Mouse (Mus musculus) heart, postnatal 0 days (tissue): ENCODE measurements at regions not wholly inside any gene's neighbourhood (a gene's known extent, or its start where the extent isn't known, plus 50 kb on each side); places are given as distances from the start of the nearest gene placed in this dataset.

Experiments
- ATAC-seq: fragments of 200-750 bp; cut with Nextera tagmentation; 2 replicates; pipeline ENCODE4 v1.8.0; 2017; ENCODE audit warnings: low read depth, moderate number of reproducible peaks, moderate library complexity; ENCODE audit not compliant: insufficient read depth
- DNase-seq: peaks from one replicate; pipeline ENCODE4 v3.0.0-alpha.2; 2016; ENCODE audit warnings: low spot score
- H3K27ac ChIP-seq: fragments of 300-500 bp; sonication (generic); 2 replicates; pipeline ENCODE4 v1.5.1; 2014; ENCODE audit warnings: low read depth, mild to moderate bottlenecking
- H3K27me3 ChIP-seq: fragments of 300-500 bp; sonication (generic); 2 replicates; pipeline ENCODE4 v1.6.1; 2014; ENCODE audit warnings: low read length, mixed read lengths; ENCODE audit not compliant: control insufficient read depth, insufficient read depth
- H3K36me3 ChIP-seq: fragments of 300-500 bp; sonication (generic); replicated peaks from 2 replicates; pipeline ENCODE4 v1.6.1; 2014; ENCODE audit warnings: low read length, mixed read lengths; ENCODE audit not compliant: control insufficient read depth, insufficient read depth
- H3K4me1 ChIP-seq: fragments of 300-500 bp; sonication (generic); 2 replicates; pipeline ENCODE4 v1.6.1; 2014; ENCODE audit warnings: antibody characterized with exemption; ENCODE audit not compliant: control insufficient read depth, insufficient read depth
- H3K4me2 ChIP-seq: fragments of 300-500 bp; sonication (generic); 2 replicates; pipeline ENCODE4 v1.6.1; 2014; ENCODE audit warnings: low read depth, mild to moderate bottlenecking, low read length, moderate library complexity
- H3K4me3 ChIP-seq: fragments of 300-500 bp; sonication (generic); 2 replicates; pipeline ENCODE4 v1.5.1; 2014; ENCODE audit warnings: low read depth, low read length
- H3K9ac ChIP-seq: fragments of 300-500 bp; sonication (generic); replicated peaks from 2 replicates; pipeline ENCODE4 v1.6.1; 2014; ENCODE audit warnings: low read depth, low read length, mixed read lengths
- H3K9me3 ChIP-seq: fragments of 300-500 bp; sonication (generic); replicated peaks from 2 replicates; pipeline ENCODE4 v1.6.1; 2016; ENCODE audit warnings: low read length; ENCODE audit not compliant: control insufficient read depth
- CTCF ChIP-seq: IDR thresholded peaks from 2 replicates; pipeline ENCODE4 v1.5.1; 2016; ENCODE audit warnings: antibody characterized with exemption, control low read depth, low read depth
- EP300 ChIP-seq: IDR thresholded peaks from 2 replicates; pipeline ENCODE4 v1.6.1; 2016; ENCODE audit warnings: antibody characterized with exemption, low read depth
- WGBS: fragments of 180-500 bp; shearing (Covaris S2); extraction: QIAGEN DNeasy Blood & Tissue Kit; methylation state at CpG from one replicate; pipeline ENCODE4 v1.1.7; 2014; 5-methylcytosine and 5-hydroxymethylcytosine counted together

DNA sequence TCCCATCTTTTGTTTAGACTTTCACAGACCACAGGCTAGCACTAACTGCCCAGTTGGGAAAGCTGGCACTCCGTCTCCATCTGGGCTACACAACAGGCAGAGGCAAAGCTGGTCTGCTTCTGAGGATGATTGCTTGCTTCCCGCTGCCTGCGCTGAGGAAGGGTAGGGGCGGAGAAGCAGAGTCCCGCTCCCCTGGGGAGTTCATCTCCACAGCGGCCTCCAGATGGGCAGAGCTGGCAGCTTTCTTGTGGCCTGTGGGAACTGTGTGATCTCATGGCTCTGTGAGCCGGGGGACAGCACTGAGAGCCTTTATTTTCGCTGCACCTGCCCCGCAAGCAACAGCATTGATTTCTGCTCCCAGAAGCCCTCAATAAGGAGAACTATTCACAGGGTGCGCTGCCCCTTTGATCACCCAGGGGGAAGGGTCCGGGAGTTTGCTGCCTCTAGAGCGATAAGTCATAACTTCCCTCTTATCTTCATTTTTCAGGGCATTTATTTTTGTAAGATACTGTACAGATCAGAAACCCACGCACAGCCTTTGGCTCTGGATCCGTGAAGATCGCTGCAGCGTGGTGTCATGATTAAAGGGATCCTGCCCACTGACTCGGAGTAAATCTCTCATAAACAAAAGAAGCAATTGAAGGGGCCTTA is 155.7 kb downstream of the Gm9376 start:
- Histone ChIP-seq H3K27ac (no peak overlapping the region), H3K36me3 (no peaks in the 10 kb centered on the region), H3K4me3 (peak overlapping the region; percentile 11; the same call in 1 of the 2 replicates), H3K27me3 (no peaks in the 10 kb centered on the region), H3K9me3 (peaks cover 2% of the 10 kb centered on the region; the same call in 1 of the 2 replicates), H3K9ac (no peak overlapping the region), H3K4me2 (peak overlapping the region; percentile 47), H3K4me1 (no peaks in the 10 kb centered on the region)
- WGBS = 11% methylated on average over 17 of the region's 17 CpGs
- ATAC-seq (no peak), DNase-seq (no peak)
- TF ChIP-seq EP300 = no peak
- TF ChIP-seq CTCF = no peak

DNA sequence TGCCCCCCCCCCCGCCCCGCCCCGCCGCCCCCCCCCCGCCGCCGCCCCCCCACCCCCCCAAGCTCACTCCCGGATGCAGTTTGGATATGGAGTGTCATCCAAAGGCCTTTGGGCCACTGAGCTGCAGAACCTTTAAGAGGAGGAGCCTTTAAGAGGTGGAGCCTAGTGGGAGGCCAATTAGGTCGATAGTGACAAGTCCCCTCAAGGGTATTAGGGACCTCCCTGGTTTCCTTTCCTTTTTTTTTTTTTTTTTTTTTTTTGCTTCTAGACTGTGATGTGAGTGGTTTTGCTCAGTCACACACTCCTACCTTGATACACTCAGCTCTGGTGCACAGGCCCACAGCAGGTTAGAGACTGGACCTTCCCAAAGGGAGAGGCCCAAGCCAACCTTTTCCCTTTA is 156.5 kb downstream of the Gm9376 start:
- H3K4me1 ChIP-seq = no peaks in the 10 kb centered on the region
- TF ChIP-seq CTCF = no peak
- no peak for TF ChIP-seq EP300
- DNase-seq (no peak), ATAC-seq (no peak)
- H3K27ac ChIP-seq = no peak overlapping the region
- no peak overlapping the region for H3K9ac ChIP-seq
- no peak overlapping the region for H3K4me3 ChIP-seq
- H3K36me3 ChIP-seq = no peaks in the 10 kb centered on the region
- H3K4me2 ChIP-seq = no peak overlapping the region
- no peaks in the 10 kb centered on the region for H3K27me3 ChIP-seq
- WGBS = 14% methylated on average over 9 of the region's 9 CpGs
- no peaks in the 10 kb centered on the region for H3K9me3 ChIP-seq

DNA sequence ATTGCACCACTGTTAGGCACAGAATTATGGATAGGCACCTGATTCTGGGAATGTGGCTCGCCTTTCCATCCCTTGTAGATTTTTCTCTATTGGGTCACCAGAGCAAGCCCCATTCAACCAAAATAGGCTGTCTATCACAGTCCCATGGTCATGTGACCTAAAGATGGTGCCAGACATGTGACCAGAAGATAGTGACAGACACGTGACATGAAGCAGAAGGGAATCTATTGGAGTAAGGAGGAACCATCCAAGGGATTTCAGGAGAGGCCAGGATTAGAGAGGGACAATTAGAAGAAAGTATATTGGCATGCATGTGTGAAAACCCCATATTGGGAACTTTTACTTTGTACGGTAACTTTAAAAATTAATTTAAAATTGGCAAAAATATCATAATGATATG is 159.8 kb downstream of the Gm9376 start:
- Histone ChIP-seq H3K4me3 (no peak overlapping the region), H3K4me1 (no peaks in the 10 kb centered on the region), H3K9me3 (no peaks in the 10 kb centered on the region), H3K27ac (no peak overlapping the region), H3K9ac (no peak overlapping the region), H3K4me2 (no peak overlapping the region), H3K27me3 (no peaks in the 10 kb centered on the region), H3K36me3 (no peaks in the 10 kb centered on the region)
- WGBS = 76% methylated on average over 3 of the region's 3 CpGs
- TF ChIP-seq EP300 = no peak
- no peak for TF ChIP-seq CTCF
- DNase-seq = no peak
- no peak for ATAC-seq

DNA sequence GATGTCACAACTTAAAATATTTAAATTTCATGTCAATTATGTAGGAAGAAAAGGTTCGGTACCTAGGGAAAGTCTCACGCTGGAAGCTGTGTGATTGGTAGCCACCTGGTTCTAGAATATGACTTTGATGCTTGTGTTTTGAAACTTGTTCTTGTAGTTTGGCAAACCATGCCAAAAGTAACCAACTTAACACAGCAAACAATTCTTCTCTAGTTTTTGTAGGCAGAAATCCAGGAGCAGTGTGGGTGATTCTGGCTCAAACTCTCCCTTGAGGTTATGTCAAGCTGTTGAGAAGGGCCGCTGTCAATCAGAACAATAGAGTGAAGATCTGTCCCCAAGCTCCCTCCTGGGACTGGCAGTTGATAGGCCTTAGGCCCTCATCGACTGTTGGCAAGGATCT is 163.5 kb downstream of the Gm9376 start:
- Histone ChIP-seq H3K9ac (no peak overlapping the region), H3K4me3 (no peak overlapping the region), H3K4me1 (no peaks in the 10 kb centered on the region), H3K4me2 (no peak overlapping the region), H3K9me3 (no peaks in the 10 kb centered on the region), H3K36me3 (no peaks in the 10 kb centered on the region), H3K27ac (no peak overlapping the region), H3K27me3 (peaks cover 15% of the 10 kb centered on the region)
- DNase-seq (no peak), ATAC-seq (no peak)
- TF ChIP-seq CTCF (no peak), EP300 (no peak)
- WGBS = 87% methylated on average over 4 of the region's 4 CpGs

DNA sequence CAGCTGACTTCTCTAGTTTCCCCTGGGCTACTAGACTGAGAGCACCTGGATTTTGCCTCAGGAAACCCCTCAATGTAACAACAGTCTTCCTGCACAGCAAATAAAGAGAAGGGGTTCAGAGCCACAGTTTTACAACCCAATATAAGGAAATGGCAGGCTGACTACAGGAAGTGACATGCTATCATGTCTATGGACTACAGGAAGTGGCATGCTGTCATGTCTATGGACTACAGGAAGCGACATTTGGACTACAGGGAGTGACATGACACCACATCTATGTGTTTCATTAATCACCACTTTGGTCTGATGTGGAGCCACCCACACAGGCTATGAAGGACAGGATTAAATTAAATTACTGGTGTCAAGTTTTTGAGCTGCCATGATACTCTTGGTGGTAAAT is 164.0 kb downstream of the Gm9376 start:
- Histone ChIP-seq H3K9ac (no peak overlapping the region), H3K4me2 (no peak overlapping the region), H3K27me3 (peaks cover 19% of the 10 kb centered on the region), H3K4me1 (no peaks in the 10 kb centered on the region), H3K9me3 (no peaks in the 10 kb centered on the region), H3K27ac (no peak overlapping the region), H3K36me3 (no peaks in the 10 kb centered on the region), H3K4me3 (no peak overlapping the region)
- ATAC-seq (no peak), DNase-seq (no peak)
- WGBS = 78% methylated on average over 1 of the region's 1 CpGs
- no peak for TF ChIP-seq CTCF
- TF ChIP-seq EP300 = no peak
